Mouse (Mus musculus): ENCODE data around the gene Uckl1. TPM values are rescaled to one million over a fixed set of nuclear protein-coding genes. Genes with fewer than 3 reads are reported as not detected.

Uckl1 gene
- polyA plus RNA-seq, 1 experiment from 2014 or later, result 49.4 TPM

- H3K36me3 ChIP-seq (ENCODE audit: control insufficient read depth, insufficient read depth, low read length), result peaks cover 34% of the 10 kb centered on the region
- H3K9ac ChIP-seq (ENCODE audit: low read depth, low read length), result peak within 1 kb of the TSS; percentile 94
- H3K9me3 ChIP-seq (ENCODE audit: control insufficient read depth, low read length), result no peaks in the 10 kb centered on the region
- H3K4me3 ChIP-seq (ENCODE audit: low read length), result peak within 1 kb of the TSS; percentile 88
- peaks cover 12% of the 10 kb centered on the region; the same call in 1 of the 2 replicates for H3K4me1 ChIP-seq (ENCODE audit: control insufficient read depth, insufficient read depth, low read length)
- H3K27ac ChIP-seq (ENCODE audit: low read depth, low read length), result peak within 1 kb of the TSS; percentile 89
- peak within 1 kb of the TSS; percentile 84 for H3K4me2 ChIP-seq (replicated peaks; ENCODE audit: low read depth, low read length)
- 1% methylated on average over 86 of the region's 97 CpGs for WGBS
- ATAC-seq (ENCODE audit: low FRiP score, low TSS enrichment), result peak; percentile 79
- H3K27me3 ChIP-seq (ENCODE audit: control insufficient read depth, insufficient read depth, low read length), result no peaks in the 10 kb centered on the region
Observed at GRCm38 (mm10) chr2:181592231-181593041, 7.7 kb upstream of the Uckl1 start, which contains the start of gene Zfp512b. Gene Zfp512b (minus strand): TSS chr2:181592803.

GRCm38 (mm10) chr2:181591528-181592085 is 6.9 kb upstream of the Uckl1 start, which contains the start of gene Prpf6:
Gene Prpf6 (plus strand): TSS chr2:181591868.
- WGBS, result 9% methylated on average over 5 of the region's 5 CpGs
- H3K36me3 ChIP-seq (ENCODE audit: control insufficient read depth, insufficient read depth, low read length), result peaks cover 41% of the 10 kb centered on the region
- H3K4me1 ChIP-seq (ENCODE audit: control insufficient read depth, insufficient read depth, low read length), result peaks cover 12% of the 10 kb centered on the region; the same call in 1 of the 2 replicates
- peak within 1 kb of the TSS; percentile 84 for H3K4me2 ChIP-seq (replicated peaks; ENCODE audit: low read depth, low read length)
- H3K9me3 ChIP-seq (ENCODE audit: control insufficient read depth, low read length), result no peaks in the 10 kb centered on the region
- no peaks in the 10 kb centered on the region for H3K27me3 ChIP-seq (ENCODE audit: control insufficient read depth, insufficient read depth, low read length)
- H3K9ac ChIP-seq (ENCODE audit: low read depth, low read length), result peak within 1 kb of the TSS; percentile 94
- peak; percentile 4; the same call in 1 of the 2 replicates for ATAC-seq (ENCODE audit: low FRiP score, low TSS enrichment)
- peak within 1 kb of the TSS; percentile 88 for H3K4me3 ChIP-seq (ENCODE audit: low read length)
- H3K27ac ChIP-seq (ENCODE audit: low read depth, low read length), result peak within 1 kb of the TSS; percentile 89

- H3K4me3 ChIP-seq (ENCODE audit: low read length), result no peak overlapping the region
- H3K27ac ChIP-seq (ENCODE audit: low read depth, low read length), result no peak overlapping the region
- no peaks in the 10 kb centered on the region for H3K27me3 ChIP-seq (ENCODE audit: control insufficient read depth, insufficient read depth, low read length)
- H3K36me3 ChIP-seq (ENCODE audit: control insufficient read depth, insufficient read depth, low read length), result peaks cover 53% of the 10 kb centered on the region
- 96% methylated on average over 5 of the region's 5 CpGs for WGBS
- H3K4me1 ChIP-seq (ENCODE audit: control insufficient read depth, insufficient read depth, low read length), result peaks cover 12% of the 10 kb centered on the region; the same call in 1 of the 2 replicates
- H3K9me3 ChIP-seq (ENCODE audit: control insufficient read depth, low read length), result no peaks in the 10 kb centered on the region
- no peak overlapping the region; the same call in 1 of the 2 replicates for H3K4me2 ChIP-seq (replicated peaks; ENCODE audit: low read depth, low read length)
- no peak overlapping the region for H3K9ac ChIP-seq (ENCODE audit: low read depth, low read length)
- ATAC-seq (ENCODE audit: low FRiP score, low TSS enrichment), result no peak
Observed at GRCm38 (mm10) chr2:181590471-181590870, 5.8 kb upstream of the Uckl1 start.

- no peak overlapping the region for H3K9ac ChIP-seq (ENCODE audit: low read depth, low read length)
- 92% methylated on average over 9 of the region's 9 CpGs for WGBS
- no peak overlapping the region for H3K4me2 ChIP-seq (replicated peaks; ENCODE audit: low read depth, low read length)
- ATAC-seq (ENCODE audit: low FRiP score, low TSS enrichment), result no peak
- H3K4me3 ChIP-seq (ENCODE audit: low read length), result no peak overlapping the region
- H3K27me3 ChIP-seq (ENCODE audit: control insufficient read depth, insufficient read depth, low read length), result no peaks in the 10 kb centered on the region
- H3K4me1 ChIP-seq (ENCODE audit: control insufficient read depth, insufficient read depth, low read length), result peaks cover 12% of the 10 kb centered on the region; the same call in 1 of the 2 replicates
- H3K36me3 ChIP-seq (ENCODE audit: control insufficient read depth, insufficient read depth, low read length), result peaks cover 60% of the 10 kb centered on the region
- H3K9me3 ChIP-seq (ENCODE audit: control insufficient read depth, low read length), result no peaks in the 10 kb centered on the region
- H3K27ac ChIP-seq (ENCODE audit: low read depth, low read length), result no peak overlapping the region
Observed at GRCm38 (mm10) chr2:181589732-181590105, 5.0 kb upstream of the Uckl1 start.

- Histone ChIP-seq H3K27me3 (ENCODE audit: control insufficient read depth, insufficient read depth, low read length) (no peaks in the 10 kb centered on the region), H3K9ac (ENCODE audit: low read depth, low read length) (peak overlapping the region; percentile 18; the same call in 1 of the 2 replicates), H3K9me3 (ENCODE audit: control insufficient read depth, low read length) (no peaks in the 10 kb centered on the region), H3K36me3 (ENCODE audit: control insufficient read depth, insufficient read depth, low read length) (peaks cover 66% of the 10 kb centered on the region), H3K4me2 (replicated peaks; ENCODE audit: low read depth, low read length) (no peak overlapping the region), H3K4me3 (ENCODE audit: low read length) (no peak overlapping the region), H3K27ac (ENCODE audit: low read depth, low read length) (no peak overlapping the region), H3K4me1 (ENCODE audit: control insufficient read depth, insufficient read depth, low read length) (peaks cover 12% of the 10 kb centered on the region; the same call in 1 of the 2 replicates)
- WGBS, result 93% methylated on average over 10 of the region's 10 CpGs
- ATAC-seq (ENCODE audit: low FRiP score, low TSS enrichment), result no peak
Observed at GRCm38 (mm10) chr2:181589011-181589731, 4.5 kb upstream of the Uckl1 start.

- H3K4me2 ChIP-seq (replicated peaks; ENCODE audit: low read depth, low read length), result no peak overlapping the region
- WGBS, result 87% methylated on average over 11 of the region's 11 CpGs
- no peak for ATAC-seq (ENCODE audit: low FRiP score, low TSS enrichment)
- peaks cover 12% of the 10 kb centered on the region; the same call in 1 of the 2 replicates for H3K4me1 ChIP-seq (ENCODE audit: control insufficient read depth, insufficient read depth, low read length)
- no peak overlapping the region for H3K9ac ChIP-seq (ENCODE audit: low read depth, low read length)
- H3K27me3 ChIP-seq (ENCODE audit: control insufficient read depth, insufficient read depth, low read length), result no peaks in the 10 kb centered on the region
- peaks cover 70% of the 10 kb centered on the region for H3K36me3 ChIP-seq (ENCODE audit: control insufficient read depth, insufficient read depth, low read length)
- no peak overlapping the region for H3K4me3 ChIP-seq (ENCODE audit: low read length)
- no peak overlapping the region for H3K27ac ChIP-seq (ENCODE audit: low read depth, low read length)
- no peaks in the 10 kb centered on the region for H3K9me3 ChIP-seq (ENCODE audit: control insufficient read depth, low read length)
Observed at GRCm38 (mm10) chr2:181588229-181588780, 3.6 kb upstream of the Uckl1 start.

GRCm38 (mm10) chr2:181587796-181588195 is 3.1 kb upstream of the Uckl1 start:
- Histone ChIP-seq H3K27ac (ENCODE audit: low read depth, low read length) (no peak overlapping the region), H3K9ac (ENCODE audit: low read depth, low read length) (no peak overlapping the region), H3K27me3 (ENCODE audit: control insufficient read depth, insufficient read depth, low read length) (no peaks in the 10 kb centered on the region), H3K4me2 (replicated peaks; ENCODE audit: low read depth, low read length) (no peak overlapping the region), H3K9me3 (ENCODE audit: control insufficient read depth, low read length) (no peaks in the 10 kb centered on the region), H3K4me1 (ENCODE audit: control insufficient read depth, insufficient read depth, low read length) (peaks cover 9% of the 10 kb centered on the region; the same call in 1 of the 2 replicates), H3K36me3 (ENCODE audit: control insufficient read depth, insufficient read depth, low read length) (peaks cover 70% of the 10 kb centered on the region), H3K4me3 (ENCODE audit: low read length) (no peak overlapping the region)
- ATAC-seq (ENCODE audit: low FRiP score, low TSS enrichment), result no peak
- WGBS, result 82% methylated on average over 6 of the region's 6 CpGs

- WGBS, result 92% methylated on average over 3 of the region's 3 CpGs
- peaks cover 70% of the 10 kb centered on the region for H3K36me3 ChIP-seq (ENCODE audit: control insufficient read depth, insufficient read depth, low read length)
Observed at GRCm38 (mm10) chr2:181586124-181586523, 1.4 kb upstream of the Uckl1 start.

More at GRCm38 (mm10) chr2:181586124-181586523, 1.4 kb upstream of the Uckl1 start:
- Histone ChIP-seq H3K27ac (ENCODE audit: low read depth, low read length) (no peak overlapping the region), H3K9ac (ENCODE audit: low read depth, low read length) (no peak overlapping the region), H3K4me2 (replicated peaks; ENCODE audit: low read depth, low read length) (no peak overlapping the region), H3K4me1 (ENCODE audit: control insufficient read depth, insufficient read depth, low read length) (peaks cover 2% of the 10 kb centered on the region; the same call in 1 of the 2 replicates), H3K9me3 (ENCODE audit: control insufficient read depth, low read length) (no peaks in the 10 kb centered on the region), H3K27me3 (ENCODE audit: control insufficient read depth, insufficient read depth, low read length) (no peaks in the 10 kb centered on the region), H3K4me3 (ENCODE audit: low read length) (no peak overlapping the region)
- no peak for ATAC-seq (ENCODE audit: low FRiP score, low TSS enrichment)

All from kidney, embryonic 14.5 days (tissue).